Mouse (Mus musculus): ENCODE results near the gene Zfp36.

The Zfp36 gene

GRCm38 (mm10) chr7:28384162-28384561 is 4.1 kb upstream of the Zfp36 start:
- in situ Hi-C loops (cut with MboI, MseI): no loop called here

- in situ Hi-C loops (cut with MboI, MseI): no loop called here
These were observed 3.6 kb upstream of the Zfp36 start for GRCm38 (mm10) chr7:28383606-28384005.

DNA sequence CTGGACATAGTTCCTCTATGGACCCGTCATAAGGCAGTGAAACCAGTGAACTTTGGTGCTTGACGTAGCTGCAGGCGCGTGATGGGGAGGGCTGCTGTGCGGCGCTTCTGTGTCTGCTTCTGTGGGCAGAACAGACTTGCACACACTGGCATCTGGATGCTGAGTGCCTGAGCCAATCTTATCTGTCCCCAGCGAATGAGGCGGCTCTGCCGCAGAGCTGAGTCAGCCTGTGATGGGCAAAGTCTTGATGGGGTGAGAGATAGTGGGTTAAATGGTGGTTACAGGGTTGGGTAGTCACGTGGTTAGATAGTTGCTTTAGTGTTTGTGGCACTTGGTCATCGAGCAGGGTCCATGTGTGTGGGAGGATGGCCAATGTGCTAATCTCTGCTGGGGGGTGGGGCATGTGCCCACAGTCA is 2.9 kb upstream of the Zfp36 start:
- in situ Hi-C loops (cut with MboI, MseI): no loop called here

DNA sequence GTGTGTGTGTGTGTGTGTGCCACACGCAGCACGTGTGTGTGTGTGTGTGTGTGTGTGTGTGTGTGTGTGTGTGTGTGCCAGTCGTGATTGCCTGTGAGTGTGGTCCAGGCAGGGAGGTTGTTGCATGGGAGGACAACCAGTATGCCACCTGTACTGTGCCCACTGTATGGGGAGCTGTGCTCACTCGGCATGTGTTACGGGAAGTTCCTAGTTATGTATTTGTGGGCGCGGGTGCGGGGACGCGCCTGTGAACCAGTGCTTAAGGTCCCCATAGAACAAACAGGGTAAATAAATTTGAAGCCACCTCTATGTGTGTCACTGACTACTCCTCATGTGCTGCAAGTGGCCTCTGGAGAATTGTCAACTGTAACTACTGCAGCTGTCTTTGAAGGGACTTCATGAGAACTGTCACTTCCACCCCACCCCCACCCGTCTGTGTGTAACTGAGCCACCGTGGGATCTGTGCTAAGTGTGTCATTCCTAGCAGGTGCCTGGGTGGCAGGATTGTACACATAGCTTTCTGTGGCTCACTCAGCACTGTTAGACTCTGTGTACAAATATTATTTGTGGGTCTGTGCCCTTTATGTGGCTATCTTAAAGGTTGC is 2.4 kb upstream of the Zfp36 start:
- in situ Hi-C loops (cut with MboI, MseI): no loop called here

- in situ Hi-C loops (cut with MboI, MseI): no loop called here
These were observed 1.9 kb upstream of the Zfp36 start for GRCm38 (mm10) chr7:28381938-28382337.

DNA sequence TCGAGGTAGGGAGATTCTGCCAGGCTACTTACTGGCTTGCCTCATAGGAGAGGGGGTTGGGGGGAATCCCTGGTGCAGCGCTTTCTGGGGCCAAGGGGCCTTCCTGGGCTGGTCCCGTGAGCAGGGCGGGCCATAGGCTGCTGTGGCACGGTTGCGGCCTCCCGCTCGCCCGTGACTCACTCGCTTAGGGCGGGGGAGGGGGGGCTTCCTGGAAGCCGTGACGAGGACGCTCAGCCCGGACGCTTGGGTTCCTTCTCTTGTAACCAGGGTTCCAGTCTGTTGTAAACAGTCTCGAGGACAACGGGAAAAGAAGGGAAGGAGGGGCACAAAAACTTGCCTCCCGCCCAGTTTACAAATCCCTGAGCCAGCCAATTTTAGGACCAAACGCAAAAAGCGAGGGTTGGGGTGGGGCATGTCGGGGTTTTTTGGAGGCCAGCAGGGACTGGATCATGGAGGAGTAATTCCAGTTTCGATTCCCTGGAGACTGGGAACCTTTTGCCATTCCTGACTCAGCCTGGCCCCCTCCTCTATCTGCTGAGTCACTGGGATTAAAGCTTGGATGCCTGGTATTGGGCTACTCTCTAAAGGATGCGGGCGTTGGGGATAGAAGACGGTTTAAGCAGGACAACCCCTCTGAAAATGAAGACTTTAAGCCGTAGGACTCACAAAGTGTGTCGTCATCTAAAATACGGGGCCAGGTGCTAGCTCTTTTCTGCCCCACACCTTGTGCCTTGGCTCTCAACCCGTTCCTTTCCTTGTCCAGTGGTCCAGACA is 1.2 kb upstream of the Zfp36 start:
- in situ Hi-C loops (cut with MboI, MseI): no loop called here

DNA sequence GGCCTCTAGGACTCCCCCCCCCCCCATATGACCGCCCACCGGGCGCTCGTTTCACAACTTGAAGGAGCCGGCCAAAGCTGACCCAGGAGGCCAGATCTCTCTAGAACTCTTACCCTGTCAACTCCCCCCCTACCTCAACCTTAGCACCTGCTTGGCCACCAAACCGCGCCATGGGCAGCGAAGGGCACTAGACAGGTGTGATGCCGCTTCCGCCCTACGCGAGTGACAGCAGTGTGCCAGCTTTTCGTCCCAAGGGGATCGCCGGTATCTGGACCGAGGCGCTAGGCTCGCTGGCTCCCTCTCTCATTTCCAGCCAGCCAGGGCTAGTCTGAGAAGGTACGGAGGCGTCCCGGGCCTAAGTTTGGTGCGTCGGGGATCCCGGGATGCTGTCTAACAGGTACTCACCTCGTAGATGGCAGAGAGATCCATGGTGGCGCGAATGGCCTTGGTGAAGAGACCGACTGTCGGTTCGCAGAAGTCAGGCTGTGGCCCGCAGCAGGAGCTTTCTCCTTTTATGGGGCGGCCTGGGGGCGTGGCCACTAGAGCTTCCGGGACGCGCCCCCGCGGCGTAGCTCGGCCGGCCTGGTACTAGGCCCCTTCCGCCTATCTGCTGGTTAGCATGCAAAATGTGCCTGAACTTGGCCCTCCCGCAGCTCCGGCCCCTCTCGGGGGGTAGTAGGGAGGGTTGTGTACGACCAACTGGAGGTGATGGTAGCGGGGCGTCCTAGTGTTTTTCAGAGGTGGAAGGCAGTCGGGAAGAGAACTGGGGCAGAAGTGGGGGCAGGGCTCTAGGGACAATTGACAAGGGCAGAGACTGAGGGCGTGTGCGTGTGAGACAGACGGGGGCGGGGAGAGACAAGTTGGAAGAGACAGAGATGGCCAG is 1.0 kb downstream of the Zfp36 start:
- in situ Hi-C loops (cut with MboI, MseI): no loop called here

GRCm38 (mm10) chr7:28378066-28378690 is 1.9 kb downstream of the Zfp36 start:
- in situ Hi-C loops (cut with MboI, MseI): no loop called here

- in situ Hi-C loops (cut with MboI, MseI): no loop called here
These were observed 2.6 kb downstream of the Zfp36 start for GRCm38 (mm10) chr7:28377190-28378065.

DNA sequence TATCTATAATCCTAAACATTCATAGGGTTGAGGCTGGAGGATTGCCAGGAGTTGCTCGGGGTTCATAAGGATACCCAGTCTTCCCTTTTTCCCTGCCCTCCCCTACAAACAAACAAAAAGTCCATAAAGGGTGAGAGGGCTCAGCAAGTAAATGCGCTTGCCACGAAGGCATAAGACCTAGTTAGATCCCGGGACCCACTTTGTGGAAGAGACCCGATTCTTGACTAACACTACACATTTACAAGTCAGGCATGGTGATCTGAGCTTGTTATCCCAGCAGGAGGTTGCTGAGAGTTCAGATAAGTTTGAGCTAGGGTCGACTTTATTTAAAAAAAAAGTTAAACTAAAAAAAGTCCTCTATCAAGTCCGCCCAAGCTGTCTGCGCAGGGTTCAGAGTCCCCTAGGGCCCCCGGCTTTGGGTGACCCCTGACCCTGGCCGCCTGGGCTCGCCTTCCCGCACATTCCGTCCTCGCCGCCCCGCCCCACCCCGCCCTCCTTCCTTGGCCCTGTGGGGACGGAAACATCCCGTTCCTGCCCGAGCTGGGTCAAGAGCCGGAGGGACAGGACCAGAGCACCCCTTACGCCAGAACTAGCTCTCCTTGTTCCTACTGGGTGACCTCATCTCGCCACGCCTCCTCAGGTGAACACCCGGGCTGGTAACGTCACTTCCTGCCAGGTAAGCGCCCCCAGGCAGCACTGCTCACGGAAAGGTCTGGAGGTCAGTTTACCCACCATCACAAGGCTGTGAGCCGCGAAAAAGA is 3.9 kb downstream of the Zfp36 start:
- in situ Hi-C loops (cut with MboI, MseI): no loop called here

DNA sequence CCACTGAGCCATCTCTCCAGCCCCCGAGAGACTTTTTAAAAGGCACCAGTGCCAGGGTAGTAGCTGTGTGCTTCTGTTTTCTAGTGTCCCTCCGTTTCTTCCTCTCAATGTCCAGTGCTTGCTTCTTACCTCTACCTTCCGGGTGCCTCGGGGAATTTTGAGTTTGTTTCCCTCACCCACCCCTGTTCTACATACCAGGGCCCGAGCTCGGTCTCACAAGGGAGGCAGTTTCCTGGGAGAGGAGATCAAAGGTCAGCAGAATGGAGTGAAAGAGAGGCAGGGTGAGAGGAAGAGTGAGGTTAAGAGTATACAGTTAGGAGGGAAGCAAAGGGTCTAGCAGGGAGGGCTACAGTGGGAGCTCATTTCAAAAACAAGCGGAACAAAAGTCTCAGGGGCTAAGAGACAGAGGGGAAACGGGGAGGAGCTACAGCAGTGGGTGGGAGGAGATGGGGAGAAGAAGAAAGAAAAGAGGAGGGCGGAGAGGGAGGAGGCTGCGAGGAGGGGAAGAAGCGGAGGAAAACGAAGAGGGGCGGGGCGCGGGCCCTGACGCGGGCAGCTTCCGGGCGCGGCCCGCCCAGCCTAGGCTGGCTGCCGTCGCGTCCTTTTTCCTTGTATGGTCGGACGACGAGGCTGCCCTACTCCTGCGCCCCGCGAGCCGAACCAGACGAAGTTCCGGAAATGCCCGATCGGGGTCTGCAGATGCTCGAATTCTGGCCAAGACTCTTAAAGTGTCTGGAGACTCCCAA is 4.7 kb downstream of the Zfp36 start:
- in situ Hi-C loops (cut with MboI, MseI): no loop called here

- in situ Hi-C loops (cut with MboI, MseI): no loop called here
These were observed 5.4 kb downstream of the Zfp36 start for GRCm38 (mm10) chr7:28374647-28375046.

DNA sequence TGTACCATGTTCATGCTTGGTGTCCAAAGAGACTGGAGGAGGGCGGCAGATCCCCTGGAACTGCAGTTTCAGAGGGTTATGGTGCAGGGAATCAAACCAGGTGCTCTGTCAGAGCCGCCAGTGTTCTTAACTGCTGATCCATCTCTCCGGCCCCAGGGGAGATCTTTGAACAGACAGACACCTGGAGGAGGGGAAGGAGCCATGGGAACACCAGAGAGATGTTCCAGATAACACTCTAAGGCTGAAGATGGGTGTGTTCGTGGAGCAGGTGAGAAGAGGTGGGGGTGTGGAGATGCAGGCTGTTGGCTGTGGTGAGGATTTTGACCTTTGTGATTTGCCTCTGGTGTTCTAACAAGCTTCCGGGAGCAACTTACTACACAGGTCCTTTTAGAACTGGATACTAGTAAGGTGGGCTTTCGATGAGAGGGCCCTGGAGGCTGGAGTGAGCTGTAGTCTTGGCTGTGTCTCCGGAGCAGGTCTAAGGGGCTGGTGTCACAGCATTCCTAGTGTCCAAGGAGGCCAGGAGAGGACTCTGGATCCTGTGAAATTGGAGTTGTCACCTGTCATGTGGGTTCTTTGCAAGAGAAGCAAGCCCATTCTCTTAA is 6.1 kb downstream of the Zfp36 start:
- in situ Hi-C loops (cut with MboI, MseI): no loop called here

- in situ Hi-C loops (cut with MboI, MseI): no loop called here
These were observed 6.9 kb downstream of the Zfp36 start for GRCm38 (mm10) chr7:28373131-28373581.

- in situ Hi-C loops (cut with MboI, MseI): no loop called here
These were observed 7.6 kb downstream of the Zfp36 start, which contains the start of gene Plekhg2 for GRCm38 (mm10) chr7:28372251-28373108. Gene Plekhg2, minus strand, starts transcription at chr7:28372599.

DNA sequence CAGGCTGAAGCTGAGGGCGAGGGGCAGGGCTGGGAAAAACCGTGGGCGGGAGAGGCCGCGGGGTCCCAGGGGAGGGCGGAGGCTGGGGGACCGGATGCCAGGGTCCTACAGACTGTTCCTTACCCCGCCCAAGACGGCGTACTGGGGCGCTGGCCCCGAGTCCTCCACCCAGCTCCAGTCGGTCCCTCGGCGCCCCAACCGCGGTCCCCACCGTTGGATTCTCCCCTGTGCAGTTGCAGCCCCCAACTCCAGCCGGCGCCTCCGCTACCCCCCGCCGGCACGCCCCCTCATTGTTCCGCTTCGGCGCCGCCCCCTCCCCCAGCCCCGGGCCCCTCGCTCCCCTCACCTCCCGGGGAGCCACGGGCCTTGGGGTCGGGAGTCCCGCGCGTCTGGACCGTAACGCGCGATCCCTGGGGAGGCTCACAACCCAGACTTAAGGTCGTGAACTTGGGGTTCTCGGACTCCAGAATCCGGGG is 8.5 kb downstream of the Zfp36 start:
- in situ Hi-C loops (cut with MboI, MseI): no loop called here

DNA sequence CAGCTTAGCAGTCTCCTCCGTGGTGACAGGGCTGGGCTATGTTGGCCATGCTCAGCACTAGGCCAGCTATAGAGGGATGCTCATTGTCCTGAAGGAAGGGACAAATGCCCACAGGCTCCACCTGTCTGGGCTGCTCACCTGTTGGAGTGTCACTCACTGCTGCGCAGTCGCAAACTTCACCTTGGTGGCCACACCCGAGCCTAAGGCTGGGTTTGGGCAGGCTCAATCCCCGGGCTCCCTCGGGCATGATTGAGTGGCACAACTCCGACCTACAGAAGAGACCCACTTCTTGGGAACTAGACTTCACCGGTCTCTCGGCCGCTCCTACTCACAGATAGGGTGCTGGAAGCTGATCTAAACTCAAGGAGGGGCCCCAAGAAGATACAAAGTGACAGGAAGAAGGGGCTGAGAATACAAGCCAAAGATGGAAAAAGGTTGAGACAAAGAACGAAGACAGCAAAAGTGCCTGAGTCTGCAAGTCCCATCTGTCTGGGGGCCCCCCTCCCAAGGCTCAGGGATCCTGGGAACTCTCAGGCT is 9.0 kb downstream of the Zfp36 start:
- in situ Hi-C loops (cut with MboI, MseI): no loop called here

DNA sequence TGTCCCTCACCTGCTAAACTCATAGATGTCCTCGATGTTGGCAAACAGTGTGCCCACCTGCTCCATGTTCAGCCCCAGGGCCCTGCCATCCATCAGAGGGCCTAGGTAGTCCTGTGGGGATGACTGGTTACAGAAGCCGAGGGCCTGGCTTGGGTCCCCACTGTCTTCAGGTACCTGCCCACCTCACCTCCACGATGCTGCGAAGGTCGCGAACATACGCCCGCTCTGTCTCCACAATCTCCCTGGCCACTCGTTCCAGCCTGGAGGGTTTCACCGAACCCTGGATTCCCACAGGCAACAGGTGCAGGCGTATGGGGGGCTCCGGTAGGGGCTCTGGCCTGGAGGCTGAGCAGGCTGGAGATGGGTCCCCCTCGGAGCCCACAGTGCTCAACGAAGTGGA is 10.0 kb downstream of the Zfp36 start:
- in situ Hi-C loops (cut with MboI, MseI): no loop called here
